Mouse (Mus musculus): Measurements from ENCODE around the gene Smok2b.

DNA sequence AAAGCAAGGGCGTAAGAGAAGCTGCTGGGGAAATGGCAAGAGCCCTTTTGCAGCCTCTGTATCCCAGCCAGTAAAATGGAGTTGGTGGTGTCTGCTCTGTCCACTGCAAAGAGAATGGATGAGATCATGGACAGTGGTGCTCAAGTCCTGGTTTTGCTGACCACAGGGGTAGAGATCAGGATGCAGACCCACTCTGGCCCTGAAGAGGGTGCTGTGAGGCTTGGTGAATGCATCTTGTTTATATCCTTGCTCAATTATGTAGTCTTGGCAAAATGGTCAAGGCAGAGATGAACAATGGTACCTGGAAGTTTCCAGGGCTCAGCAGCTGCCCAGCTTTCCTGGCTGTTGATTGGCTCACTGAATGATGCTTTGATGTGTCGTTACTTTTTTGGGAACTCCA, 14.5 kb upstream of the Smok2b start:
- TF ChIP-seq CTCF (IDR thresholded peaks at IDR 0.05; ENCODE audit: low read depth, low read length) (no peak), POLR2A (IDR thresholded peaks at IDR 0.05; ENCODE audit: extremely low read depth, insufficient read depth, low read length) (no peak)
